Mouse (Mus musculus): ENCODE results near the gene Gm4869.

GRCm38 (mm10) chr5:140455466-140455865, 10.0 kb downstream of the Gm4869 start:
- TF ChIP-seq CTCF (IDR thresholded peaks at IDR 0.05; ENCODE audit: control insufficient read depth, insufficient read depth, low read length) = no peak
- TF ChIP-seq POLR2A (IDR thresholded peaks at IDR 0.05; ENCODE audit: borderline replicate concordance, control insufficient read depth, low read depth, low read length) = no peak

Measured in bone marrow, adult 2 months (tissue).